Mouse (Mus musculus): ENCODE measurements around the gene Nadsyn1.
A peak's percentile ranks its signal among the peaks of the same experiment; 100 is the strongest.

Nadsyn1 gene

DNA sequence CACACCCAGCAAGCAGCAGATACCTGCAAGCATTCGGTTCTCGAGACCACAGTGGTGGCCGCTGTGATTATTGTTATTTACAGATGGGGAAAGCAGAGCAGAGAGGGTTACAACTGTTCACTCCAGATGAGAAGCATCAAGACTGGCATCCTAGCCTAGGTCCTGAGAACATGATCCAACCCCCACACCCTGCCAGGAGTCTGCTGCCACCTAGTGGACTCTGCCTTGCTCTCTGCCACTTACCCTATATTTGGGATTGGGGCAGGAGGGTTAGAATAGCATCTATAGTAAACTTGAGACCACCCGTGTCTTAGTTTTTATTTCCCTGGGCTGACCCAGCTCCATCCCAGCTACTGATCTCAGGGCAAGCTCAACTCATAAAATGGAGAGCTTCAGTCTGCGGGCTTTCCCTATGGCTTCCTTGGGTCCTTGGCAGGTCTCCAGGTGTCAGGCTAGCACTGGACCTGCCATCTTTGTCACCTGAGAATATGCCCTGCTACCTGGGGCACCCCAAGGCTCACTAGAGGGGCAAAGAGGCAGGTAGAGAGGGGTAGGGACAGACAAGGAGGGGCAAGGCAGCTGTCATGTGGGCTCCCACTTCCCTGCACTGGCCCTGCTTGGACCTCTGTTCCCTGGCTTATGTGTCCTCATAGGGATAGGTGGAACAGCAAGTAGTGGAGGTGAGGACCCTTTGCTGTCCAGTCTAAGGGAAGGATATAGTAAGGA is 68.5 kb downstream of the Nadsyn1 start:
- no peak for DNase-seq (ENCODE audit: low spot score)

DNA sequence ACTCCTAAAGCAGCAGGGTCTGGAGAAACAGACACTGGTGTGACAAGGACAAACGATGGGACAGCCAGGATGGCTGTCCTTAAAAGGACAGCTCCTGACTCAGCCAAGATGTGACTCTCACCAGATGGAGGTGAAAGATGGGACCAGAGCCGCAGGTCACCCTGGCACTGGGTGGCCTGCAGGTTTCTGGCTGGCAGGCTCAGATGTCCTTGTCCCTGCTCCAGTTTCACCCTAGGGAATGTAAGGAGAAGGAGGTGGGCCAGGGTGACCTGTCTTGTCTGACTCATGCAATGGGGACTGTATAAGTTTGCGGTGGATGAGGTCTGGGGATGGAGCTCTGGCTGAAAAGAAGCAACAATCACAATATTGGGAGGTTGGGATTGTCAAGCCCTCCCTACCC is 70.0 kb downstream of the Nadsyn1 start:
- no peak for DNase-seq (ENCODE audit: low spot score)

DNA sequence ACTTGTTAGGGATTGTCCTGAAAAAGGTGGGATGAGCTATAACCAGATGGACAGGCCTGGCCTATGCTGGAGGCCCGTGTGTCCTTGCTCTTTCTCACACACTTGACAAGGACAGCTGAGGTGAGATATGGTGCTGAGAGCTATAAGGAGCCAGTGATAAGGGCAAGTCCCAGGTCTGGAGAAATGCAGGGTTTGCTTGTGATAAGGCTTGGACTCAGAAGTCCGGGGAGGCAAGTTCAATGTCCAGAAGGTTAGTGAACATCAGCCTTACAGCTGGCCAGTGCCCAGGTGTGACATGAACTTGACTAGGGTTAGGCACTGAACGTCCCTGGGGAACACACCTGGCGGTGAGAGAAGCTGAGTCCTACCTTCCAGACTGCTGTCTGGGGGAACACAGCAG is 70.6 kb downstream of the Nadsyn1 start:
- DNase-seq (ENCODE audit: low spot score) = no peak

DNA sequence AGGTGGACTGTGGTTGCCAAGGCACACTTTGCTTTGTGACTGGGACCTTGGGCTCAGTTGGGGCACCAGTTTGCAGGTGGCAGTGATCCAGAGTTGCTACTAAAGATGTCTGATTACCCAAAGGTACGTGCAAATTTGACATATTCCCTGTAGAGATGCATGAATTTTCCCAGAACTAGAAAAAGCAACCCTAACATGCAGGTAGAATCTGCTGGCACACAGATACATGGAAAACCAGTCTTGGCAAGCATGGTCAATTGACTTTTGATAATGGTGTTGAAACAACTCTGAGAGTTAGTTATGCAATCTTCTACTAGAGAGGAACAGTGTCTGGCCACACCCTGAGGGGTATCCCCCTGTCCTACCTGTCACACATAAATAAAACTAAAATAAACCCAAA is 71.3 kb downstream of the Nadsyn1 start:
- no peak for DNase-seq (ENCODE audit: low spot score)

DNA sequence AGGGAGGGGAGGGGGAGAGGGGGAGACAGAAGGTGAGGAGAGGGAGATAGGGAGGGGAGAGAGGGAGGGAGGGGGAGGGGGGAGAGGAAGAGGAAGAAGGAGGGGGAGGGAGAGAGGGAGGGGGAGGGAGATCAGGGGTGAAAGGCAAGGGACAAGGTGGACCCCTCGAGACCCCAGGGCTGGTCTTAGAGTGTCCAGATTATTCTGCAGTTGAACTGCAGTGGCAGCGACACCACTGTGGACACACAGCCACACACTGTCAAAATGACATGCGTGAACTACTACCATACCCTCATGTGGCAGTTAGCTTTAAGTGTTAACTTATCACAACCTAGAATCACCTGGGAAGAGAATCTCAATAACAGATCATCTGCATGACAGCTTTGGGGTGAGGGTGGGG is 73.6 kb downstream of the Nadsyn1 start:
- no peak for DNase-seq (ENCODE audit: low spot score)

DNA sequence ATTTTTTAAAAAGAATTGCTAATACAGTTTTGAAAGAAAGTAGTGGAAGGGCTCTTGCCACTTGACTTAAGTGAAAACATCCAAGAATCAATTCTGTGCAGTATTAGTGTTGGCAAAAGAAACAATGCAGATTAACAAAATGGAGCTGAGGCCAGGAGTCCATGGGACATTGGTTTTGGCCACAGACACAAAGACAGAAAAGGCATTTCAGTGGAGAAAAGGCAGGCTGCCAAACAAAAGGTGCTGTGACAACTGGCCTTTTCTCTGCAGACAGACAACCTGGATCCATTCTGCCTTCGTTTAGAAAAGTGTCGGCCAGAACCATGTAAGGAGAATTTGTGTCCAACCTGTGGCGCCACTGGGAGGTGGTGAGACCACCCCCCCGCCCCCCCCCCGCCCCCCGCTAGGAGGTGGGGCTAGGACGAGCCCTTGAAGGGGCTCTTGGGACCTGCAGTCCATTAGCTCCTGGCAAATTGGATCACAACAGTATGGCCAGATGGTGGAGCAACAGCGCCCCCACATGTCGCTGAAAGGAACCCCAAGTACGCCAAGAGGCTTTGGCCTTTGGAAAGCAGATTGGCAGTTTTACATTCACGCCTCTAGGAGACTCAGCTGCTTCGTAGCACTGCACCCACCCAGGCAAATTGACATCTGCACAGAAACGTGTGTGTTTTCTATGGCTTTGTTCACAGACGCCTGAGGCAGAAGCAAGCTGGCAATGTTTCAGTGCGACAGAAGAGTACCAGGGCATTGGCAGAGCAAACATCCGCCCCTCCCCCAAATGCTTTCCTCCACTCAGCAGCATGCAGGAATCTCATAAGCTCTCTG is 74.4 kb downstream of the Nadsyn1 start:
- peak; percentile 72 for DNase-seq (ENCODE audit: low spot score)
